7 mouse cellular contexts compared by ENCODE assay signal in the genomic region with DNA sequence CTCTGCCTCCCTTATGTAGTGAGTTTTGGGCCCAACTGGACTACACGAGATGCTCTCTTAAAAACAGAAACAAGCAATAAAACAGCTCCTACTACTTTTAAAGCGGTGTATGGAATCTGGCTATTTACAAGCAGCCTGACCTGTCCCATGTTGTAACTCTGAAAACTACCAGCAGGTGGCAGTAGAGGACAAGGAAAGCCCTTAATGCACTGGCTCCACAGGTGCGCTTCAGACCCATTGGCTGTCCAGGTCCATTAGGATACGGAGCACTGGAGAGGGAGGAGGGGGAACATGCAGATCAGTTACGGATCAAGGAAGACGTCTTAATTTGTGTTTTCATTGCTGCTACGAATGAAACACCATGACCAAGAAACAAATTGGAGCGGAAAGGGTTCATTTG. TPM values are rescaled to one million over a fixed set of nuclear protein-coding genes. Genes with fewer than 3 reads are reported as not detected.
DNase-seq lines count a peak whose midpoint lies in the region; ATAC-seq and TF ChIP-seq lines count a peak whose summit lies in the region.

No protein-coding gene starts in this region.

- peak; percentile 98 for TF ChIP-seq CTCF in forebrain, postnatal 0 days (IDR thresholded peaks at IDR 0.05; ENCODE audit: low read depth)

- H3K9me3 ChIP-seq in forebrain, postnatal 0 days (ENCODE audit: low read length): no peaks in the 10 kb centered on the region
- H3K9me3 ChIP-seq in intestine, embryonic 14.5 days (ENCODE audit: control insufficient read depth, low read length): no peaks in the 10 kb centered on the region
- no peaks in the 10 kb centered on the region for H3K9me3 ChIP-seq in midbrain, embryonic 14.5 days (ENCODE audit: control insufficient read depth, low read length)

- H3K9ac ChIP-seq in forebrain, postnatal 0 days: no peak overlapping the region
- no peak overlapping the region for H3K9ac ChIP-seq in intestine, embryonic 14.5 days (ENCODE audit: low read length)
- H3K9ac ChIP-seq in midbrain, embryonic 14.5 days (replicated peaks; ENCODE audit: low read length): no peak overlapping the region

- WGBS in forebrain, postnatal 0 days: 13% methylated on average over 8 of the region's 8 CpGs
- 15% methylated on average over 8 of the region's 8 CpGs for WGBS in intestine, embryonic 14.5 days
- WGBS in midbrain, embryonic 14.5 days: 15% methylated on average over 8 of the region's 8 CpGs

- H3K4me1 ChIP-seq in forebrain, postnatal 0 days (ENCODE audit: insufficient read depth): peaks cover 6% of the 10 kb centered on the region; the same call in 1 of the 2 replicates
- H3K4me1 ChIP-seq in intestine, embryonic 14.5 days (replicated peaks; ENCODE audit: control insufficient read depth, insufficient read depth, low read length): no peaks in the 10 kb centered on the region
- no peaks in the 10 kb centered on the region for H3K4me1 ChIP-seq in midbrain, embryonic 14.5 days (ENCODE audit: control insufficient read depth, insufficient read depth, low read length)

- H3K27me3 ChIP-seq in forebrain, postnatal 0 days (ENCODE audit: insufficient read depth, low read length): no peaks in the 10 kb centered on the region
- H3K27me3 ChIP-seq in intestine, embryonic 14.5 days (replicated peaks; ENCODE audit: control insufficient read depth, insufficient read depth, low read length): no peaks in the 10 kb centered on the region
- no peaks in the 10 kb centered on the region for H3K27me3 ChIP-seq in midbrain, embryonic 14.5 days (ENCODE audit: control insufficient read depth, insufficient read depth, low read length)

- H3K27ac ChIP-seq in forebrain, postnatal 0 days (ENCODE audit: low read depth, low read length): no peak overlapping the region
- no peak overlapping the region for H3K27ac ChIP-seq in intestine, embryonic 14.5 days (ENCODE audit: low read depth)
- no peak overlapping the region for H3K27ac ChIP-seq in midbrain, embryonic 14.5 days (replicated peaks; ENCODE audit: low read depth, low read length)

- no peaks in the 10 kb centered on the region for H3K36me3 ChIP-seq in forebrain, postnatal 0 days (ENCODE audit: insufficient read depth)
- no peaks in the 10 kb centered on the region for H3K36me3 ChIP-seq in intestine, embryonic 14.5 days (ENCODE audit: control insufficient read depth, insufficient read depth, low read length)
- no peaks in the 10 kb centered on the region for H3K36me3 ChIP-seq in midbrain, embryonic 14.5 days (ENCODE audit: control insufficient read depth, insufficient read depth, low read length)

- intact Hi-C loops in left cerebral cortex, postnatal 14 days (cut with DNase I): loop anchor here (1.0 to 2.0 kb wide), 2 partner anchors 195 to 379 kb away; no protein-coding TSS in a partner anchor

- no peak overlapping the region for H3K4me2 ChIP-seq in forebrain, postnatal 0 days (ENCODE audit: low read depth)
- no peak overlapping the region for H3K4me2 ChIP-seq in intestine, embryonic 14.5 days (ENCODE audit: low read length)
- no peak overlapping the region for H3K4me2 ChIP-seq in midbrain, embryonic 14.5 days (ENCODE audit: low read length)

- ATAC-seq in forebrain, postnatal 0 days: peak; percentile 21; the same call in 1 of the 2 replicates
- peak; percentile 58; the same call in 1 of the 2 replicates for ATAC-seq in intestine, embryonic 14.5 days (replicated peaks; ENCODE audit: low FRiP score, low TSS enrichment, low read depth)
- ATAC-seq in midbrain, embryonic 14.5 days (ENCODE audit: low FRiP score, low TSS enrichment): peak; percentile 64; the same call in 1 of the 2 replicates

- DNase-seq in NIH3T3 (ENCODE audit: low read depth): peak; percentile 90
- DNase-seq in c-Kit-positive CD71-positive TER-119-negative erythroid progenitor cells, embryonic 14.5 days (ENCODE audit: low read depth): peak; percentile 82
- DNase-seq in forebrain, postnatal 0 days: peak; percentile 95
- peak; percentile 97 for DNase-seq in intestine, embryonic 14.5 days (ENCODE audit: low spot score)
- peak; percentile 93 for DNase-seq in left cerebral cortex, postnatal 14 days (ENCODE audit: low spot score in 2 of 2)
- DNase-seq in midbrain, embryonic 14.5 days: peak; percentile 94
- DNase-seq in spleen, adult 12 weeks (ENCODE audit: low spot score): peak; percentile 70

- H3K4me3 ChIP-seq in forebrain, postnatal 0 days (ENCODE audit: low read depth, low read length): no peak overlapping the region
- H3K4me3 ChIP-seq in intestine, embryonic 14.5 days (ENCODE audit: low read depth, low read length): no peak overlapping the region
- no peak overlapping the region for H3K4me3 ChIP-seq in midbrain, embryonic 14.5 days (replicated peaks; ENCODE audit: low read depth, low read length)

RNA-seq across cellular contexts. Expression of gene Mocs3, which starts 19.8 kb away (rescaled TPM):
- 23.1 and 23.6 TPM in 2 replicates for total RNA-seq in forebrain, postnatal 0 days (2014; rRNA removed)
- 8.6 and 9.9 TPM in 2 replicates for polyA plus RNA-seq in forebrain, postnatal 0 days (2015; fragmentation: Nextera tagmentation; extraction: Ambion mirVana)
- 7.7 and 7.8 TPM in 2 replicates for polyA plus RNA-seq in intestine, embryonic 14.5 days (2014; fragmentation: Nextera tagmentation; extraction: Ambion mirVana)
- 10 to 100 TPM; 17.5 to 18.0 TPM for total RNA-seq in left cerebral cortex, postnatal 14 days (2021)
- polyA plus RNA-seq in midbrain, embryonic 14.5 days (2014; fragmentation: Nextera tagmentation; extraction: Ambion mirVana): 10.3 and 10.8 TPM in 2 replicates

RNA-seq across cellular contexts. Expression of gene Dpm1, which starts 19.9 kb away (rescaled TPM):
- total RNA-seq in forebrain, postnatal 0 days (2014; rRNA removed): 13.4 and 21.4 TPM in 2 replicates
- polyA plus RNA-seq in forebrain, postnatal 0 days (2015; fragmentation: Nextera tagmentation; extraction: Ambion mirVana): 94.5 and 112 TPM in 2 replicates
- 76.4 and 76.8 TPM in 2 replicates for polyA plus RNA-seq in intestine, embryonic 14.5 days (2014; fragmentation: Nextera tagmentation; extraction: Ambion mirVana)
- total RNA-seq in left cerebral cortex, postnatal 14 days (2021): 10 to 100 TPM; 53.0 to 66.3 TPM
- 61.1 and 75.4 TPM in 2 replicates for polyA plus RNA-seq in midbrain, embryonic 14.5 days (2014; fragmentation: Nextera tagmentation; extraction: Ambion mirVana)

RNA-seq across cellular contexts. Expression of gene Gm20716, which starts 20.1 kb away (rescaled TPM):
- total RNA-seq in forebrain, postnatal 0 days (2014; rRNA removed): 42.9 and 47.9 TPM in 2 replicates
- polyA plus RNA-seq in forebrain, postnatal 0 days (2015; fragmentation: Nextera tagmentation; extraction: Ambion mirVana): 9.1 and 16.3 TPM in 2 replicates
- polyA plus RNA-seq in intestine, embryonic 14.5 days (2014; fragmentation: Nextera tagmentation; extraction: Ambion mirVana): 23.3 and 24.8 TPM in 2 replicates
- total RNA-seq in left cerebral cortex, postnatal 14 days (2021): 10 to 100 TPM; 25.5 to 31.8 TPM
- 35.8 and 35.9 TPM in 2 replicates for polyA plus RNA-seq in midbrain, embryonic 14.5 days (2014; fragmentation: Nextera tagmentation; extraction: Ambion mirVana)

RNA-seq across cellular contexts. Expression of gene Kcng1, which starts 31.3 kb away (rescaled TPM):
- 2.0 and 2.6 TPM in 2 replicates for total RNA-seq in forebrain, postnatal 0 days (2014; rRNA removed)
- polyA plus RNA-seq in forebrain, postnatal 0 days (2015; fragmentation: Nextera tagmentation; extraction: Ambion mirVana): 6.6 and 8.2 TPM in 2 replicates
- 11.7 and 12.0 TPM in 2 replicates for polyA plus RNA-seq in intestine, embryonic 14.5 days (2014; fragmentation: Nextera tagmentation; extraction: Ambion mirVana)
- 10 to 100 TPM; 52.5 to 54.4 TPM for total RNA-seq in left cerebral cortex, postnatal 14 days (2021)
- polyA plus RNA-seq in midbrain, embryonic 14.5 days (2014; fragmentation: Nextera tagmentation; extraction: Ambion mirVana): 2.0 and 3.0 TPM in 2 replicates

RNA-seq across cellular contexts. Expression of gene Adnp, which starts 43.4 kb away (rescaled TPM):
- total RNA-seq in forebrain, postnatal 0 days (2014; rRNA removed): 22.0 and 41.8 TPM in 2 replicates
- polyA plus RNA-seq in forebrain, postnatal 0 days (2015; fragmentation: Nextera tagmentation; extraction: Ambion mirVana): 9.2 and 15.4 TPM in 2 replicates
- 3.1 and 3.2 TPM in 2 replicates for polyA plus RNA-seq in intestine, embryonic 14.5 days (2014; fragmentation: Nextera tagmentation; extraction: Ambion mirVana)
- total RNA-seq in left cerebral cortex, postnatal 14 days (2021): 100 to 1,000 TPM in 1 of 2 experiments, 10 to 100 TPM in 1; 99.0 to 106 TPM
- 4.5 and 5.8 TPM in 2 replicates for polyA plus RNA-seq in midbrain, embryonic 14.5 days (2014; fragmentation: Nextera tagmentation; extraction: Ambion mirVana)
